Mouse (Mus musculus): Measurements from ENCODE around the gene Pmm2. TPM values are rescaled to one million over a fixed set of nuclear protein-coding genes. Genes with fewer than 3 reads are reported as not detected.

Pmm2 gene
- 9.7 and 12.7 TPM in 2 replicates for polyA plus RNA-seq (2021; fragmentation: Nextera tagmentation)
- long read RNA-seq, experiment 1, transcript Pmm2-201 (9 exons, 1,842 nt), result major isoform, 43 of 74 reads
- long read RNA-seq, experiment 1, transcript Pmm2-206 (2 exons, 2,370 nt), result minor isoform, 13 of 74 reads
- long read RNA-seq, experiment 1, partial matches to known transcripts, result 8 of 74 reads
- long read RNA-seq, experiment 1, other reads (novel, unspliced or antisense), result 10 of 74 reads
- long read RNA-seq, experiment 2, transcript Pmm2-201 (9 exons, 1,842 nt), result major isoform, 10 of 18 reads
- long read RNA-seq, experiment 2, partial matches to known transcripts, result 4 of 18 reads
- long read RNA-seq, experiment 2, other reads (novel, unspliced or antisense), result 3 of 18 reads

DNA sequence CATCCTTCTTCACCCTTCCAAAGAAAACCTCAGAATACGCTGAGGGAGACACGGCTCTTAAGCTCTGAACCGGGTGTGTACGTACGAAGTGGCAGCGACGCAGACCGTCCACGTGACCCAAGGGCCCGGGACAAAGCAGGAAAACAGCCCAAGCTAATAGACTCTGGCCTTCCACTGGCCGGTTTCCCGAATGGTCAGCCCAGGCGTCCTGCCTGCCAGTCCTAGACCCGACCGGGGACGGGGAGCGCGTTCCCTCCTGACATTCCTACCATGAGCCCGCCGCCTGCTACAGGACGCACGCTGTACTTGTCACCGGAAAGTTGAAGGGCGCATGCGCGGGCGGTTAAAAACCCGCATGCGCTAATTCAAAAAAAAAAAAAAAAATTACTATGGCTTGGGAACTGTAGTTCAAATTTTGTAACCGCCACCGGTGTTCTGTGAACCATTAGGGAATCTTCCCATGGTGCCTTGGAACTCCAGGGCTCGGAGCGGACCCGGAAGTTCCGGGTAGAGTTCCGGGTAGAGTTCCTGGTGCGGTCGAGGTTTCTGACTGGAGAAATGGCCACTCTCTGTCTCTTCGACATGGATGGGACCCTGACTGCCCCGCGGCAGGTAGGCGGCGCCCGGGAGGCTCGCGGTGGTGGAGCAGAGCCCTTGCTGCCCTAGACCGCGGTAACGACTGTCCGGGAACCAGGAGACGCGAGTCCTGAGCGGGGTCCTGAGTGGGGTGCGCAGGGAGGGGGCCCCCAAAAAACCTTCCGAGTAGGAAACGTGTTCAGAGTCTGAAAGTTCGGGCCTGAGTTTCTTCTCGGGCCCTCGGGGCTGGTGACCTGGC, at the start of gene Pmm2, which contains the start of gene Tmem186:
Pmm2 (plus strand) TSS at position 458 of the 835 bp plus-strand sequence.
Tmem186 (minus strand) TSS at position 496 of the 835 bp plus-strand sequence.

DNA sequence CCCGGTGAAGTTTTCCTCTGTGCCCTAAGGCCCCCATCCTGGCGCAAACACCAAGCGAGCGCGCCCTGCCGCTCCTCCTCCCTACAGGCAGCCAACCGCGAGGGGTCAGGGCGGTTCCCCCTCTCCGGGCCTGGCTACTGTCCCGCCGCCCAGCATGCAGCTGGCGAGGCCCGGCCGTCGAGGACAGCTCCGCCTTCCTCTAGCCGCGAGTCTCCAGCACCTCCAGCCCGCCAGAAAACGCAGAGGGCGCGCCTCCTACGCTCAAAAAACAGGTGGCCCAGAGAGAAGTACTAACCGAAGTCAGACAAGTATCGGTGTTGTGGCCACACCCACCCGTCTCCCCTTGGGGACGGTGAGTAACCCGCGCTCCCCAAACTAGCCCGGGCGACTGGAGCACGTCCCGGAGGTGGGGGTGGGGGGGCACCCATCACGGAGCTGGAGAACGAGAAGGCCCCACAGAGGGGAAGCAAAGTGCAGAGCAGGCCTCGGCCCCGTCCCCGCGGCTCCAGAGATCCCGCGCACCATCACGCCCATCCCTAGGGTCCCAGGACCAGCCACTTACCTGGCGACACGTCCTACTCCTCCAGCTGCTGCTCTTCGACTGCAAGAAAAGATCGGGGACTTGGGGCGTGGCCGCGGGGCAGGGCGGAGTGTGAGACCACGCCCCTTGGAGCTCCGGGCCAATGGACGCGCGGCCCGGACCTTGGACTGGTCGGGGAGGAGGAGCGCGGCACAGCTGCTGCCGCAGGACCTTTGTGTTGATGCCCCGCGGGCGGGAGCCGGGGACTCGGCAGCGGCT, 34.3 kb downstream of the Pmm2 start, which contains the start of gene Carhsp1:
Carhsp1 (minus strand) TSS at position 605 of the 799 bp plus-strand sequence.

DNA sequence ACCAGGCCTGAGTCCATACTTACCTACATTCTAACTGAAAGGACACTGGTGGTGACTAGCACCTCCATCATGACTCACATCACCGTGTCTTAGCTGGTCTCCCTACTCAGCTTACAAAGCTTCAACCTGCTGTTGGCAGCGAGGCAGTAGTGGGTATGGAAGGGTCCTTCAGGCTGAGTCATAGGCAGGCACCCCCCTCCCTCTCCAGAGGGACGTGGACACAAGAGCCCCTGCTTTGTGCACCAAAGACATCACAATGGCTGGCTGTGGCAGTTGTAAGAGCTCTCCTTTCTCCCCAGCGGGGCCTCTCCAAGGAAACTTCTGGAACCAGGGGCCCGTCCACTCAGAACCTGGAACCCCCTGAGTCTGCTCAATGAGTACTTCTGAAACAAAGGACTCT, 43.0 kb downstream of the Pmm2 start, which contains the start of gene Gm5767:
Gm5767 (plus strand) TSS at position 301 of the 400 bp plus-strand sequence.

Other genes starting within 250 kb of the Pmm2 start
- 1.4 and 1.6 TPM in 2 replicates for gene Tmem114, start 212.5 kb upstream of the Pmm2 start, polyA plus RNA-seq (2021; fragmentation: Nextera tagmentation)
- 34.4 and 53.1 TPM in 2 replicates for gene Mettl22, start 166.9 kb upstream of the Pmm2 start, polyA plus RNA-seq (2021; fragmentation: Nextera tagmentation)
- gene Abat, start 124.2 kb upstream of the Pmm2 start, polyA plus RNA-seq (2021; fragmentation: Nextera tagmentation), result 80.8 and 111 TPM in 2 replicates
- gene Tmem186, start within 50 bp of the Pmm2 start, polyA plus RNA-seq (2021; fragmentation: Nextera tagmentation), result 4.7 and 7.5 TPM in 2 replicates
- 27.9 and 38.2 TPM in 2 replicates for gene Carhsp1, start 34.5 kb downstream of the Pmm2 start, polyA plus RNA-seq (2021; fragmentation: Nextera tagmentation)
- gene Gm5767, start 43.1 kb downstream of the Pmm2 start, polyA plus RNA-seq (2021; fragmentation: Nextera tagmentation), result not detected in 2 replicates
- gene Usp7, start 154.6 kb downstream of the Pmm2 start, polyA plus RNA-seq (2021; fragmentation: Nextera tagmentation), result 8.9 and 10.7 TPM in 2 replicates
- 8.8 and 15.3 TPM in 2 replicates for gene 1810013L24Rik, start 192.4 kb downstream of the Pmm2 start, polyA plus RNA-seq (2021; fragmentation: Nextera tagmentation)

All from left cerebral cortex, adult 6 months (tissue).